Mouse (Mus musculus) neural tube, embryonic 14.5 days (tissue): ENCODE results near the gene Timp2. TPM values are rescaled to one million over a fixed set of nuclear protein-coding genes. Genes with fewer than 3 reads are reported as not detected.

Experiments
- ATAC-seq: fragments of 200-750 bp; cut with Nextera tagmentation; 2 replicates; pipeline ENCODE4 v1.8.0; 2017; ENCODE audit warnings: low read depth, mild to moderate bottlenecking, moderate TSS enrichment, moderate library complexity
- H3K27ac ChIP-seq: fragments of 300-500 bp; sonication (generic); 2 replicates; pipeline ENCODE4 v1.5.1; 2014; ENCODE audit warnings: low read depth, mild to moderate bottlenecking, control low read depth, low read length, moderate library complexity, mixed read lengths
- H3K27me3 ChIP-seq: fragments of 300-500 bp; sonication (generic); 2 replicates; pipeline ENCODE4 v1.6.1; 2014; ENCODE audit warnings: low read length; ENCODE audit not compliant: control insufficient read depth, insufficient read depth
- H3K36me3 ChIP-seq: fragments of 300-500 bp; sonication (generic); 2 replicates; pipeline ENCODE4 v1.6.1; 2014; ENCODE audit warnings: low read length, mixed read lengths; ENCODE audit not compliant: control insufficient read depth, insufficient read depth
- H3K4me1 ChIP-seq: fragments of 300-500 bp; sonication (generic); 2 replicates; pipeline ENCODE4 v1.6.1; 2014; ENCODE audit warnings: low read length; ENCODE audit not compliant: control insufficient read depth, insufficient read depth
- H3K4me2 ChIP-seq: fragments of 300-500 bp; sonication (generic); 2 replicates; pipeline ENCODE4 v1.6.1; 2014; ENCODE audit warnings: mild to moderate bottlenecking, low read depth, low read length, control low read depth
- H3K4me3 ChIP-seq: fragments of 300-500 bp; sonication (generic); 2 replicates; pipeline ENCODE4 v1.5.1; 2014; ENCODE audit warnings: low read depth, low read length, control low read depth, mixed read lengths
- H3K9ac ChIP-seq: fragments of 300-500 bp; sonication (generic); replicated peaks from 2 replicates; pipeline ENCODE4 v1.6.1; 2014; ENCODE audit warnings: low read depth, mild to moderate bottlenecking, control low read depth, low read length, mixed read lengths
- H3K9me3 ChIP-seq: fragments of 300-500 bp; sonication (generic); 2 replicates; pipeline ENCODE4 v1.6.1; 2016; ENCODE audit warnings: low read length; ENCODE audit not compliant: control insufficient read depth
- WGBS: fragments of 180-500 bp; shearing (Covaris S2); extraction: QIAGEN DNeasy Blood & Tissue Kit; methylation state at CpG from one replicate; pipeline ENCODE4 v1.1.7; 2014; 5-methylcytosine and 5-hydroxymethylcytosine counted together
- polyA plus RNA-seq: library from polyadenylated mRNA; unstranded; fragments of >200 nt; fragmentation: Nextera tagmentation; extraction: Ambion mirVana; gene quantifications from 2 replicates; pipeline ENCODE4 v1.2.1, GENCODE M21; 2014

Gene Timp2
- polyA plus RNA-seq, 1 experiment from 2014 or later, result 91.4 TPM

GRCm38 (mm10) chr11:118333431-118333830, 22.1 kb downstream of the Timp2 start:
- no peak overlapping the region for H3K9ac ChIP-seq
- H3K27ac ChIP-seq, result no peak overlapping the region
- peaks cover 4% of the 10 kb centered on the region; the same call in 1 of the 2 replicates for H3K4me1 ChIP-seq
- no peaks in the 10 kb centered on the region for H3K36me3 ChIP-seq
- no peak overlapping the region for H3K4me3 ChIP-seq
- no peak overlapping the region for H3K4me2 ChIP-seq
- H3K9me3 ChIP-seq, result no peaks in the 10 kb centered on the region
- ATAC-seq, result no peak
- no peaks in the 10 kb centered on the region for H3K27me3 ChIP-seq
- 91% methylated on average over 17 of the region's 17 CpGs for WGBS

- H3K9ac ChIP-seq, result no peak overlapping the region
- H3K27me3 ChIP-seq, result no peaks in the 10 kb centered on the region
- H3K27ac ChIP-seq, result no peak overlapping the region
- H3K4me2 ChIP-seq, result no peak overlapping the region
- no peaks in the 10 kb centered on the region for H3K9me3 ChIP-seq
- H3K36me3 ChIP-seq, result no peaks in the 10 kb centered on the region
- 95% methylated on average over 11 of the region's 11 CpGs for WGBS
- peaks cover 12% of the 10 kb centered on the region; the same call in 1 of the 2 replicates for H3K4me1 ChIP-seq
- no peak overlapping the region for H3K4me3 ChIP-seq
- no peak for ATAC-seq
Measured at GRCm38 (mm10) chr11:118332376-118332775, 23.2 kb downstream of the Timp2 start.

GRCm38 (mm10) chr11:118330777-118331176, 24.8 kb downstream of the Timp2 start:
- Histone ChIP-seq H3K9me3 (no peaks in the 10 kb centered on the region), H3K9ac (no peak overlapping the region), H3K4me2 (no peak overlapping the region), H3K4me3 (no peak overlapping the region), H3K4me1 (peaks cover 21% of the 10 kb centered on the region; the same call in 1 of the 2 replicates), H3K27me3 (no peaks in the 10 kb centered on the region), H3K27ac (no peak overlapping the region), H3K36me3 (no peaks in the 10 kb centered on the region)
- ATAC-seq, result no peak
- WGBS, result 96% methylated on average over 16 of the region's 16 CpGs

- Histone ChIP-seq H3K36me3 (no peaks in the 10 kb centered on the region), H3K4me3 (no peak overlapping the region), H3K9ac (no peak overlapping the region), H3K4me1 (peaks cover 21% of the 10 kb centered on the region; the same call in 1 of the 2 replicates), H3K27me3 (no peaks in the 10 kb centered on the region), H3K9me3 (no peaks in the 10 kb centered on the region), H3K27ac (no peak overlapping the region), H3K4me2 (no peak overlapping the region)
- WGBS, result 96% methylated on average over 14 of the region's 14 CpGs
- no peak for ATAC-seq
Measured at GRCm38 (mm10) chr11:118330361-118330760, 25.2 kb downstream of the Timp2 start.

GRCm38 (mm10) chr11:118328947-118329346, 26.6 kb downstream of the Timp2 start:
- no peaks in the 10 kb centered on the region for H3K9me3 ChIP-seq
- no peak overlapping the region for H3K9ac ChIP-seq
- no peak overlapping the region for H3K4me2 ChIP-seq
- no peak overlapping the region for H3K27ac ChIP-seq
- peaks cover 21% of the 10 kb centered on the region; the same call in 1 of the 2 replicates for H3K4me1 ChIP-seq
- H3K36me3 ChIP-seq, result no peaks in the 10 kb centered on the region
- ATAC-seq, result no peak
- WGBS, result 92% methylated on average over 5 of the region's 5 CpGs
- H3K4me3 ChIP-seq, result no peak overlapping the region
- no peaks in the 10 kb centered on the region for H3K27me3 ChIP-seq

- Histone ChIP-seq H3K9me3 (no peaks in the 10 kb centered on the region), H3K4me1 (peaks cover 21% of the 10 kb centered on the region; the same call in 1 of the 2 replicates), H3K36me3 (no peaks in the 10 kb centered on the region), H3K27ac (no peak overlapping the region; the same call in 1 of the 2 replicates), H3K27me3 (no peaks in the 10 kb centered on the region), H3K9ac (no peak overlapping the region), H3K4me2 (no peak overlapping the region), H3K4me3 (no peak overlapping the region)
- 97% methylated on average over 6 of the region's 6 CpGs for WGBS
- ATAC-seq, result no peak
Measured at GRCm38 (mm10) chr11:118328511-118328910, 27.0 kb downstream of the Timp2 start.

GRCm38 (mm10) chr11:118326991-118327971, 28.3 kb downstream of the Timp2 start:
- no peaks in the 10 kb centered on the region for H3K27me3 ChIP-seq
- no peak overlapping the region for H3K4me2 ChIP-seq
- peak overlapping the region; percentile 75 for H3K27ac ChIP-seq

GRCm38 (mm10) chr11:118326491-118326890, 29.0 kb downstream of the Timp2 start:
- no peaks in the 10 kb centered on the region for H3K36me3 ChIP-seq
- no peak for ATAC-seq
- WGBS, result 91% methylated on average over 4 of the region's 4 CpGs
- peaks cover 26% of the 10 kb centered on the region for H3K4me1 ChIP-seq
- no peak overlapping the region for H3K9ac ChIP-seq
- no peaks in the 10 kb centered on the region for H3K9me3 ChIP-seq
- H3K27ac ChIP-seq, result no peak overlapping the region
- no peak overlapping the region for H3K4me3 ChIP-seq
- H3K4me2 ChIP-seq, result no peak overlapping the region
- no peaks in the 10 kb centered on the region for H3K27me3 ChIP-seq

More at GRCm38 (mm10) chr11:118326991-118327971, 28.3 kb downstream of the Timp2 start:
- peak; percentile 78 for ATAC-seq
- Histone ChIP-seq H3K9ac (no peak overlapping the region), H3K9me3 (no peaks in the 10 kb centered on the region), H3K4me3 (no peak overlapping the region), H3K4me1 (peaks cover 21% of the 10 kb centered on the region; the same call in 1 of the 2 replicates), H3K36me3 (no peaks in the 10 kb centered on the region)
- 56% methylated on average over 24 of the region's 24 CpGs for WGBS

GRCm38 (mm10) chr11:118324541-118324940, 31.0 kb downstream of the Timp2 start:
- Histone ChIP-seq H3K27ac (no peak overlapping the region), H3K36me3 (no peaks in the 10 kb centered on the region), H3K4me3 (no peak overlapping the region), H3K4me2 (no peak overlapping the region), H3K9ac (no peak overlapping the region), H3K9me3 (no peaks in the 10 kb centered on the region), H3K27me3 (no peaks in the 10 kb centered on the region), H3K4me1 (peaks cover 29% of the 10 kb centered on the region)
- no peak for ATAC-seq
- 58% methylated on average over 5 of the region's 5 CpGs for WGBS
